Mouse (Mus musculus): ENCODE data around the gene Rhbdf1. TPM values are rescaled to one million over a fixed set of nuclear protein-coding genes. Genes with fewer than 3 reads are reported as not detected.
A peak's percentile ranks its signal among the peaks of the same experiment; 100 is the strongest.

The Rhbdf1 gene
- polyA plus RNA-seq, 1 experiment from 2014 or later, result 35.6 TPM

- ATAC-seq (replicated peaks; ENCODE audit: extremely low read depth, insufficient read depth, low FRiP score), result no peak
- Histone ChIP-seq H3K4me2 (ENCODE audit: low read depth, low read length) (no peak within 1 kb of the TSS), H3K9ac (ENCODE audit: low read length) (no peak within 1 kb of the TSS), H3K4me3 (ENCODE audit: low read length) (no peak within 1 kb of the TSS), H3K36me3 (ENCODE audit: control insufficient read depth, insufficient read depth) (no peaks in the 10 kb centered on the region), H3K27ac (ENCODE audit: low read length) (peak within 1 kb of the TSS; percentile 32; the same call in 1 of the 2 replicates), H3K9me3 (replicated peaks; ENCODE audit: control insufficient read depth, low read length) (no peaks in the 10 kb centered on the region), H3K27me3 (ENCODE audit: control insufficient read depth, insufficient read depth, low read length) (no peaks in the 10 kb centered on the region), H3K4me1 (ENCODE audit: control insufficient read depth, insufficient read depth, low read length) (0 out of 2 replicates have a peak, but pooled peaks cover 2% of the 10 kb centered on the region)
- 35% methylated on average over 10 of the region's 10 CpGs for WGBS
Measured at GRCm38 (mm10) chr11:32200075-32200601, 22.0 kb downstream of the Rhbdf1 start, which contains the start of gene Il9r. Gene Il9r (minus strand): TSS chr11:32200279.

GRCm38 (mm10) chr11:32199230-32199629 is 22.9 kb downstream of the Rhbdf1 start:
- no peak overlapping the region for H3K9ac ChIP-seq (ENCODE audit: low read length)
- H3K27ac ChIP-seq (ENCODE audit: low read length), result no peak overlapping the region; the same call in 1 of the 2 replicates
- H3K4me3 ChIP-seq (ENCODE audit: low read length), result no peak overlapping the region
- H3K4me2 ChIP-seq (ENCODE audit: low read depth, low read length), result no peak overlapping the region
- no peaks in the 10 kb centered on the region for H3K36me3 ChIP-seq (ENCODE audit: control insufficient read depth, insufficient read depth)
- H3K4me1 ChIP-seq (ENCODE audit: control insufficient read depth, insufficient read depth, low read length), result no peaks in the 10 kb centered on the region
- no peaks in the 10 kb centered on the region for H3K9me3 ChIP-seq (replicated peaks; ENCODE audit: control insufficient read depth, low read length)
- WGBS, result 48% methylated on average over 6 of the region's 6 CpGs
- H3K27me3 ChIP-seq (ENCODE audit: control insufficient read depth, insufficient read depth, low read length), result no peaks in the 10 kb centered on the region
- ATAC-seq (replicated peaks; ENCODE audit: extremely low read depth, insufficient read depth, low FRiP score), result peak; percentile 46; the same call in 1 of the 2 replicates

GRCm38 (mm10) chr11:32198256-32198955 is 23.7 kb downstream of the Rhbdf1 start:
- no peaks in the 10 kb centered on the region for H3K27me3 ChIP-seq (ENCODE audit: control insufficient read depth, insufficient read depth, low read length)
- H3K4me2 ChIP-seq (ENCODE audit: low read depth, low read length), result no peak overlapping the region
- WGBS, result 72% methylated on average over 14 of the region's 14 CpGs
- no peaks in the 10 kb centered on the region for H3K36me3 ChIP-seq (ENCODE audit: control insufficient read depth, insufficient read depth)
- H3K9me3 ChIP-seq (replicated peaks; ENCODE audit: control insufficient read depth, low read length), result no peaks in the 10 kb centered on the region
- H3K9ac ChIP-seq (ENCODE audit: low read length), result no peak overlapping the region
- no peak overlapping the region; the same call in 1 of the 2 replicates for H3K27ac ChIP-seq (ENCODE audit: low read length)
- no peak overlapping the region for H3K4me3 ChIP-seq (ENCODE audit: low read length)
- ATAC-seq (replicated peaks; ENCODE audit: extremely low read depth, insufficient read depth, low FRiP score), result no peak
- H3K4me1 ChIP-seq (ENCODE audit: control insufficient read depth, insufficient read depth, low read length), result no peaks in the 10 kb centered on the region

GRCm38 (mm10) chr11:32197766-32198165 is 24.3 kb downstream of the Rhbdf1 start:
- WGBS, result 53% methylated on average over 3 of the region's 3 CpGs
- Histone ChIP-seq H3K4me1 (ENCODE audit: control insufficient read depth, insufficient read depth, low read length) (no peaks in the 10 kb centered on the region), H3K36me3 (ENCODE audit: control insufficient read depth, insufficient read depth) (no peaks in the 10 kb centered on the region), H3K9ac (ENCODE audit: low read length) (no peak overlapping the region), H3K4me3 (ENCODE audit: low read length) (no peak overlapping the region), H3K4me2 (ENCODE audit: low read depth, low read length) (no peak overlapping the region), H3K9me3 (replicated peaks; ENCODE audit: control insufficient read depth, low read length) (no peaks in the 10 kb centered on the region), H3K27me3 (ENCODE audit: control insufficient read depth, insufficient read depth, low read length) (no peaks in the 10 kb centered on the region), H3K27ac (ENCODE audit: low read length) (no peak overlapping the region)
- ATAC-seq (replicated peaks; ENCODE audit: extremely low read depth, insufficient read depth, low FRiP score), result no peak

GRCm38 (mm10) chr11:32196727-32197126 is 25.4 kb downstream of the Rhbdf1 start:
- no peaks in the 10 kb centered on the region for H3K36me3 ChIP-seq (ENCODE audit: control insufficient read depth, insufficient read depth)
- no peak for ATAC-seq (replicated peaks; ENCODE audit: extremely low read depth, insufficient read depth, low FRiP score)
- H3K27me3 ChIP-seq (ENCODE audit: control insufficient read depth, insufficient read depth, low read length), result no peaks in the 10 kb centered on the region
- no peaks in the 10 kb centered on the region for H3K9me3 ChIP-seq (replicated peaks; ENCODE audit: control insufficient read depth, low read length)
- no peak overlapping the region for H3K27ac ChIP-seq (ENCODE audit: low read length)
- no peak overlapping the region for H3K9ac ChIP-seq (ENCODE audit: low read length)
- H3K4me2 ChIP-seq (ENCODE audit: low read depth, low read length), result no peak overlapping the region
- no peak overlapping the region for H3K4me3 ChIP-seq (ENCODE audit: low read length)
- no peaks in the 10 kb centered on the region for H3K4me1 ChIP-seq (ENCODE audit: control insufficient read depth, insufficient read depth, low read length)
- 66% methylated on average over 6 of the region's 6 CpGs for WGBS

GRCm38 (mm10) chr11:32195867-32196540 is 26.1 kb downstream of the Rhbdf1 start:
- H3K9me3 ChIP-seq (replicated peaks; ENCODE audit: control insufficient read depth, low read length), result no peaks in the 10 kb centered on the region
- WGBS, result 23% methylated on average over 11 of the region's 11 CpGs
- no peak for ATAC-seq (replicated peaks; ENCODE audit: extremely low read depth, insufficient read depth, low FRiP score)
- H3K27ac ChIP-seq (ENCODE audit: low read length), result no peak overlapping the region; the same call in 1 of the 2 replicates
- H3K4me1 ChIP-seq (ENCODE audit: control insufficient read depth, insufficient read depth, low read length), result peaks cover 4% of the 10 kb centered on the region; the same call in 1 of the 2 replicates
- no peak overlapping the region; the same call in 1 of the 2 replicates for H3K4me2 ChIP-seq (ENCODE audit: low read depth, low read length)
- no peaks in the 10 kb centered on the region for H3K27me3 ChIP-seq (ENCODE audit: control insufficient read depth, insufficient read depth, low read length)
- no peak overlapping the region; the same call in 1 of the 2 replicates for H3K9ac ChIP-seq (ENCODE audit: low read length)
- H3K36me3 ChIP-seq (ENCODE audit: control insufficient read depth, insufficient read depth), result no peaks in the 10 kb centered on the region
- no peak overlapping the region for H3K4me3 ChIP-seq (ENCODE audit: low read length)

GRCm38 (mm10) chr11:32194626-32195025 is 27.5 kb downstream of the Rhbdf1 start:
- Histone ChIP-seq H3K9ac (ENCODE audit: low read length) (no peak overlapping the region), H3K27me3 (ENCODE audit: control insufficient read depth, insufficient read depth, low read length) (no peaks in the 10 kb centered on the region), H3K4me2 (ENCODE audit: low read depth, low read length) (no peak overlapping the region), H3K4me1 (ENCODE audit: control insufficient read depth, insufficient read depth, low read length) (peaks cover 4% of the 10 kb centered on the region; the same call in 1 of the 2 replicates), H3K4me3 (ENCODE audit: low read length) (no peak overlapping the region), H3K36me3 (ENCODE audit: control insufficient read depth, insufficient read depth) (no peaks in the 10 kb centered on the region), H3K27ac (ENCODE audit: low read length) (no peak overlapping the region), H3K9me3 (replicated peaks; ENCODE audit: control insufficient read depth, low read length) (no peaks in the 10 kb centered on the region)
- WGBS, result 79% methylated on average over 5 of the region's 5 CpGs
- no peak for ATAC-seq (replicated peaks; ENCODE audit: extremely low read depth, insufficient read depth, low FRiP score)

GRCm38 (mm10) chr11:32194086-32194485 is 28.0 kb downstream of the Rhbdf1 start:
- Histone ChIP-seq H3K9me3 (replicated peaks; ENCODE audit: control insufficient read depth, low read length) (no peaks in the 10 kb centered on the region), H3K4me1 (ENCODE audit: control insufficient read depth, insufficient read depth, low read length) (peaks cover 4% of the 10 kb centered on the region; the same call in 1 of the 2 replicates), H3K27me3 (ENCODE audit: control insufficient read depth, insufficient read depth, low read length) (no peaks in the 10 kb centered on the region), H3K4me3 (ENCODE audit: low read length) (no peak overlapping the region), H3K27ac (ENCODE audit: low read length) (no peak overlapping the region), H3K36me3 (ENCODE audit: control insufficient read depth, insufficient read depth) (no peaks in the 10 kb centered on the region), H3K9ac (ENCODE audit: low read length) (no peak overlapping the region), H3K4me2 (ENCODE audit: low read depth, low read length) (no peak overlapping the region)
- WGBS, result 73% methylated on average over 10 of the region's 10 CpGs
- no peak for ATAC-seq (replicated peaks; ENCODE audit: extremely low read depth, insufficient read depth, low FRiP score)

GRCm38 (mm10) chr11:32193156-32193555 is 28.9 kb downstream of the Rhbdf1 start:
- Histone ChIP-seq H3K4me2 (ENCODE audit: low read depth, low read length) (no peak overlapping the region), H3K9me3 (replicated peaks; ENCODE audit: control insufficient read depth, low read length) (no peaks in the 10 kb centered on the region), H3K4me1 (ENCODE audit: control insufficient read depth, insufficient read depth, low read length) (peaks cover 4% of the 10 kb centered on the region; the same call in 1 of the 2 replicates), H3K27me3 (ENCODE audit: control insufficient read depth, insufficient read depth, low read length) (no peaks in the 10 kb centered on the region), H3K9ac (ENCODE audit: low read length) (no peak overlapping the region), H3K4me3 (ENCODE audit: low read length) (no peak overlapping the region), H3K36me3 (ENCODE audit: control insufficient read depth, insufficient read depth) (no peaks in the 10 kb centered on the region), H3K27ac (ENCODE audit: low read length) (no peak overlapping the region)
- 93% methylated on average over 10 of the region's 10 CpGs for WGBS
- ATAC-seq (replicated peaks; ENCODE audit: extremely low read depth, insufficient read depth, low FRiP score), result no peak

Data from heart, embryonic 16.5 days (tissue).